Mouse (Mus musculus) cerebellum, adult 11 months (tissue): ENCODE results near the gene Dmac2.

Experiments
- DNase-seq: peaks from one replicate; pipeline ENCODE4 v3.0.0; 2022

Gene Dmac2

DNA sequence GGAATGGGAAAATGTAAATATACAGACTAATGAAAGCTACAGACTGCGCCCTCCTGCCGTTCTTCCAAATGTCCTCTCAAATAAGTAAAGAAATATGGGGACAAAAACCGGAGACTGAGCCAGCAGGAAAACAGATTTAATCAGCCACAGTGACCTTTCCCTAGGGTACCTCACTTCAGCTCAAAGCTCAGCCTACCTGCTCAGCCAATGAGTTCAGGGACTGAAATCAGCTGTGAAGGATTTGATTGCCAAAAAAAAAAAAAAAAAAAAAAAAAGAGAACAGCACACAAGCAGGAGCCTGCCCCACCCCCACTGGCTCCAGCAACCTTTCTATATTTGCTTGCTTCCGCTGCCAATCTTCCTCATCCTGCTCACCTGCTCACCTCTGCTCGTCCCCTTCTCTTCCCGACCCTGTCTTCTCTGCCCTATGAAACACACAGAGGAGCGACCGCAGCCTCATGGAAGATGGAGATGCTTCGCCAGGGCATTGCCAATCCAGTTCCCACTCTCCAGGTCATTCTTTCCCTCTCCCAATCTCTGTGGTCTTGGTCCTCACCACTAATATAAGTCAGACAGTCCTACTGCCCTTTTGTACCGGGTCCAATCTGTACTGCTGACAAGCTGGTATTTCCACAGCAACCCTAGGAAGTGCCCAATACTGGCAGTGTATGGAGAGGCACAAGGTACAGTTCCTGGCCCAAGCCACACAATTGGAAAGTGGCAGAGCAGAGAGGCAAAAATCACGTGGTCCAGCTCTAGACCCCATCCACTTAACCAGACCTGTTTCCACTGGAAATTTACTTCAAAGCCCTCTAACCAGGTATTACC, 36.6 kb downstream of the Dmac2 start:
- peak; percentile 52 for DNase-seq

DNA sequence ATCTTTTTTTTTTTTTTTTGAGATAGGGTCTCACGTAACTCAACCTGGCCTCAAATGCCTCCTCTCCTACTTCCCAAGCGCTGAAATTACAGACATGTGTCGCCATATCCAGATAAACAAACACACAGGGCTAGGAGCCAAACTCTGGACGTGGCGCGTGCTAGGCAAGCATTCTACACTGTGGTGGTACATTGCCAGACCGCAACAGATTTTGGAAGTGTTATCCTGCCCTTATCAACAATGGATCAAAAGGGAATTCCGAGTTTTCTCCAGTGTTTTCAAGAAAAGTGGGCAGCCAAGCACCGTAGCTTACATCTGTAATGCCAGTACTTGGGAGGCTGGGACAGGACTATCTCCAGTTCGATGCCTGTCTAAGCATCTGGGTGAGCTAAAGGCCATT, 38.6 kb downstream of the Dmac2 start:
- no peak for DNase-seq

DNA sequence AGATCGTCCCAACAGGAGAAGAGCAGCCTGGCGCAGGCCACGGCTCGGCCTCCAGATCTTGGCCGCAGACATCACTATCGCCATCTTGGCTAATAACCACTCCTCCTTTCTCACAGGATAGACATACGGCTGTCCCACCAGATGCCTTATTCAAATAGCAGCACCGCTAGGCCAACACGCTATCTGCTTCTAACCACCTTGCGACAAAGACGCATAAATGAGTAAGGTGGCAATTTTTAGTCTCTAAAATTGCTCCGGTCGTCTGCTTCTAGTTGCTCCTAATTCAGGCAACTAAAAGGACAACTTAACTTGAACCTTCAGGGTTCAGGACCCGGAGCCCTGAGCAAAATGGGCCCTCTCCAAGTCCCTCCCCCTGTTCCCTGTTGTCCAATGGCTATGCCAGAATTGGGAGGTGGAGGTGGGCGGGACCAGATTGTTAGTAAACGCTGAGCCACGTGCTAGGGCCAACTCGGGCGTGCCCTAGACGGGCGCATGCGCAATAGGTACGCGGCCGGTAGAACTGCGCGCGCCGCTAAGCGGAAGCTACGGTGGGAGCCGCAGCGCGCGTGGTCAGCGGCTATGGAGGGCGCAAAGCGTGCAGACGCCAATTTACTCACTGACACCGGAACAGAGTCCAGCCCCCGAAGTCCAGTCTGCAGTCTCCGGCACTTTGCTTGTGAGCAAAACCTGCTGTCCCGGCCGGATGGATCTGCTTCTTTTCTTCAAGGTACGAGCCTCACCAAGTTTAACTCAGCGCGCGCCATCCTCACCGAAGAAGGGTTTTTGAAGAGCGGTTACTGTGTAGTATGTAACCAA, 39.7 kb downstream of the Dmac2 start, which contains the start of the genes Bckdha and Exosc5:
Gene Bckdha, minus strand, starts transcription at position 325 of the 816 bp plus-strand sequence.
Gene Exosc5, plus strand, starts transcription at position 508 of the 816 bp plus-strand sequence.
- DNase-seq: peak; percentile 99

DNA sequence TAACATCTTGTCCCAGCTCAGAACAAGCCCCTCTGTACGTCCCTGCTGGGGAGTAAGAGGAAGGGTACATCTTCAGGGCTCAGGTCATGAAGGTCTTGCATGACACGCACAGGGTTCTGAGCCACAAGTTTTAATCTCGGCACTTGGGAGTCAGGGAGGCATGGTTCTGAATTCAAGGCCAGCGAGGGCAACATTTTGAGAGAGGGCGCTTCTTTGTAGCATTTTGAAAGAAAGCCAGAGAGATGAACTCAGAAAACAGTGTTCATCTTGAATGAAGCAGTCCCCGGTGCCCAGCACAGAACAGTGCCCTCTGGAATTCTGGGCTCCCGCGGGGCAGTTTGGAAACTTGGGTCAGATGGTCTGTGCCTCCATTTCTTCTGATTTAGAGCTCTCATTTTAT, 47.2 kb downstream of the Dmac2 start:
- no peak for DNase-seq

DNA sequence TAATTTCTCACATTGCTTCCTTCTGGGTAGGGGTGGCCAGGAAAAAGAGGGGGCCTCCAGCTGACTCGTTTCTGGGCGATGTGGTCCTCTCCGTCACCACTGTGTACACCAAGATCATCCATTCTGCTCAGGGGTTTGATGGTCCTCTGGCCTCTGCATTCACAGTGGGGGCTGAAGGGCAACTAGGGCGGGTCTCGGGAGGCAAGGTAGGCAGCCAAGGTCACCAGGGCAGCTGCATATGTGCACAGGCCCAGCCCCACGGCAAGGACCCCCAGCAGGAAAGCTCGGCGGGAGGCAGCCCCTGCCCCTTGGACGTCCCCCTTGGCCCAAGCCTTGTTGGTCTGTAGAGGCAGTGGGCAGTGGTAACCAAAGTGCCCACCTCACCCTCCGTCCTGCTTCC, 49.9 kb downstream of the Dmac2 start:
- DNase-seq: no peak

DNA sequence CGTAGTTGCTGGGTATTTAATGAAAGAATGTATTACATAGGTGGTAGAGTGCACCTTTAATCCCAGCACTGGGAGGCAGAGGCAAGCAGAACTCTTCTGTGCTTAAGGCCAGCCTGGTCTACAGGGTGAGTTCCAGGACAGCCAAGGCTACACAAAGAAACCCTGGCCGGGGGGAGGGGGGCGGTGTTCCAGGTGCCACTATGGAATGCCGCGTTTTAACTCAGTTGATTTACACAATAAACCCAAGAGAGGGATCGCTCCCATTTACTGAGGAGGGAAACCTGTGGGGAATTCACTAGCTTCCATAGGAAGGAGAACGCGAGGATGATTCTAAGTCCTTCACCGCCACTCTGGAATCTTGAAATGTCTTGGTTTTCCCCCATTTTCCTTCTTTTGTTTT, 50.4 kb downstream of the Dmac2 start:
- DNase-seq: no peak

DNA sequence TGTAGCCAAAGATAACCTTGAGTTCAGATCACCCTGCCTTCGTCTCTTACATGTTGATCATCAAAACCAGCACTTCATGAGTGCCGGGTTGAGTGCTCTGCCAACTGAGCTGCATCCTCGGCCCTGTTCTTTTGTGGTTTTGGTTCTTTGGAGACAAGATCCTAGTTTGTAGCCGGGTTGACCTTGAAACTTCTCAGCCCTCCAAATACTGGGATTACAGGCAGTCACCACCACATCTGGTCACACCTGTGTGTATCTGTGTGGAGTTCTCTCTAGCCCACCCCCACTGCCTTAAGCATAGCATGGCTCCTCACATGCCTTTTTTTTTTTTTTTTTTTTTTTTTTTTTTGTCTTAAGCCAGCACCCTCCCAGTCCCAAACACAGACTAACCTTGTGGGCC, 50.9 kb downstream of the Dmac2 start:
- DNase-seq: no peak

DNA sequence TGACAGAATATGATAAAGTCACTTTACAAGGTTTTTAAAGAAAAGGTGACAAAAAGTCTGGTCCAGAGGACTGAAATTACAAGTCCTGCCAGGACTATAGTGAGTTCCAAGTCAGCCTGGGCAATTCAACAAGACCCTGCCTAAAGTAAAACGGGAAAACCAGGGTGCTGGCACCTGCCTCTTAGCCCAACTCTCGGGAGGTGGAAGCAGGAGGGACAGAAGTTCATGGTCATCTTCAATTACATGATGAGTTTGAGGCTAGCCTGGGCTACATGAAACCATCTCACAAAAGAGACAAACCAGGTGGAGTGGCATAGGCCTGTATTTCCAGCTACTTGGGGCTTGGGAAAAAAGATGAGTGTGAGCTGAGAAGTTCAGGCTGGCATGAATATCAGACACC, 52.5 kb downstream of the Dmac2 start:
- DNase-seq: no peak

DNA sequence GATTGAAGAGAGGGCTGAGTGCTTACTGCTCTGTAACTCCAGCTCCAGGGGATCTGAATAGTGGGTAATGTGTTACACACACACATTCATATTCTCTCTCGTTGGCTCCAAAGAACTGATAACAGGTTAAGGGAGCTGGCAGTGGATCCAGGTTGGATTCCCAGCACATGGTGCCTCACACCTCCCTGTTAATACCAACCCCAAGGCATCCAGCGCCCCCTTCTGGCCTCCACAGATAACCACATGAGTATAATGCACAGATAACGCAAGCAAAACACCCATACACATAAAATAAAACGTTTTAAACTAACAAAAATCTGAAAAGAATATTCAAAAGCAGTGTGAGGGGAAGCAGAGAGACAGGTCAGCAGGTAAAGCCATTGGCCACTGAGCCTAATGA, 53.2 kb downstream of the Dmac2 start:
- no peak for DNase-seq

DNA sequence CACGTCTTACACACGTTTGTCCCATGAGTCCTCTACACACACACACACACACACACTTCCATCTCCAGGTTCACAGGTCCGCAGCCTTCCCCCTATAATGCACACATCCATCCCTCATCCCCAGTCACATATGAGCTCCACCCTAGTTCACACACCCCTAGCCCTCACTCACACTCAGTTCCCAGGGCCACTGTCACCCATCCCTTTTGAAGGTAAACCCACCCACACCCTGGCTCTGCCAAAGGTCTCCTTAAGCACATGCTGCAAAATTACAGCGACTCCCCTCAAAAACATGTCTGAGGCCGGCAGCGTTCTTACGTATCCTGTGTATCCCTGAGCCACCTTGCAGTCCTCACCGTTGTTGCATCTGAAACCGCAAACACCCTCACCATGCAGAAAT, 55.1 kb downstream of the Dmac2 start:
- DNase-seq: no peak

DNA sequence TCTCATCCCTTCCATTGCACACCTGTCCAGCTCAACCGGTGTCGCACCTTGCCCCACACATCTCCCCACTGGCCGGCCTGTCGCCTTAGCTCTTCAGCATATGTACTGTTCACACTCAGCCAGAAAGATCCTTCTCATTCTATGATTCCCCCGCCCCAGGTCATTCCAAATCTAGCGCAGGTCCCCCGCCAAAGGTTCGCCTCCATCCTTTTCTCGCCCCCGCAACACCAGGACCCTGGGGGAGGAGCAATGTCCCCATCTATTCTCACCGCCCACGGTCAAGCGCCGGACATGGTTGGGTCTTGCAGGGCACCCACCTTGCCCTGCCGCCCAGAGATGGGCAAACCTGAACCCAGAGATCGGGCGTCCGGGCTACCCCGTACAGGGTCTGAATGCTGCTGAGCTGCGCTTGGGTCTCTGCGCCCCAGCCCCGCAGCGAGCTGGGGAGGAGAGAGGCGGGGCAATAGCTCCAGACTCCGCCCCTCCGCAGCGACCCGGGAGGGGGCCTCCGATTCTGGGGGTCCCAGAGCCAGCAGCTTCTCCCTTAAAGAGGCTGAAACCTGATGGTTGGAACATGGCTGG, 55.6 kb downstream of the Dmac2 start, which contains the start of gene Tmem91:
Gene Tmem91, minus strand, starts transcription at position 448 of the 582 bp plus-strand sequence.
- no peak for DNase-seq
